Mouse (Mus musculus): ENCODE data around the gene Tnfrsf9.
A peak's percentile ranks its signal among the peaks of the same experiment; 100 is the strongest.

Gene Tnfrsf9

GRCm38 (mm10) chr4:150927789-150928188, 13.4 kb downstream of the Tnfrsf9 start:
- no peak for DNase-seq (ENCODE audit: low spot score)

- no peak for DNase-seq (ENCODE audit: low spot score)
These were observed 19.1 kb downstream of the Tnfrsf9 start for GRCm38 (mm10) chr4:150933503-150933902.

GRCm38 (mm10) chr4:150937293-150938062, 23.1 kb downstream of the Tnfrsf9 start:
- DNase-seq (ENCODE audit: low spot score): peak; percentile 53

DNA sequence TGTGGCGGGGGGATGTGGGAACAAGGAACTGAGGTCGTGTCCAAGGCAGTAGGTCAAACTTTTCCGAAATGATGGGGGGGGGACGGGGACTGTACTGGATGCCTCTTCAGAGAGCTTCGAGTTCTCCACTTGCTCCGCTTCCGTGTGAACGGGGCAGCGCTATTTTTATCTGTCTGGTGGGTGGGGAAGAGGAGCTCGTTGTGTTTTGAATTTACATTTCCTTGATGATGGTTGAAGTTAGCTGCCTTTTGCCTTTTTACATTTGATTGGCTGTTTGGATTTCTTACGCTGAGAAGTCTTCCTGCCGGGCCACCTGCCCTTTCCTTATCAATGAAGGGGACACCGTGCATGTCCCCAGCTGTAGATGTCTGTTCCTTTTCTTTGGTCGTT, 23.7 kb downstream of the Tnfrsf9 start:
- no peak for DNase-seq (ENCODE audit: low spot score)

- DNase-seq (ENCODE audit: low spot score): no peak
These were observed 25.8 kb downstream of the Tnfrsf9 start for GRCm38 (mm10) chr4:150939991-150940651.

- no peak for DNase-seq (ENCODE audit: low spot score)
These were observed 30.3 kb downstream of the Tnfrsf9 start for GRCm38 (mm10) chr4:150944707-150945106.

- no peak for DNase-seq (ENCODE audit: low spot score)
These were observed 36.6 kb downstream of the Tnfrsf9 start for GRCm38 (mm10) chr4:150950972-150951371.

- peak; percentile 50 for DNase-seq (ENCODE audit: low spot score)
These were observed 42.2 kb downstream of the Tnfrsf9 start for GRCm38 (mm10) chr4:150956369-150957105.

DNA sequence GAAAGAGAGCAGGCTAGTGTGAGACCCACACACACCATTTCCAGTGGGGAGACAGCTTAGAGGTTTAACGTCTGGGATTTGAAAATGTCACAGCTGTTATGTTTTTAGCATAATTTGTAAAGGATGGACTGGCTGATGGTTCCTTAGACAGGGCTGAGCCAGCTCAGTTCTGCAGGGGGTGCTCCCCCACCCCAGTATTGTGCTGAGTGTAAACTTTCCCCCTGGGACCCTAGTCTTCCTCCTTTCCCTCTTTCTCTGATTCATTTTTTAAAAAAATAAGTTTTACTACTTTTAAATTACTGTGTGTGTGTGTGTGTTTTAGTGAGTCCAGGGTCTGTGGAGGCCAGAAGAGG, 42.7 kb downstream of the Tnfrsf9 start:
- no peak for DNase-seq (ENCODE audit: low spot score)

GRCm38 (mm10) chr4:150958536-150958935, 44.2 kb downstream of the Tnfrsf9 start:
- DNase-seq (ENCODE audit: low spot score): no peak

- DNase-seq (ENCODE audit: low spot score): no peak
These were observed 47.9 kb downstream of the Tnfrsf9 start for GRCm38 (mm10) chr4:150962231-150962630.

- no peak for DNase-seq (ENCODE audit: low spot score)
These were observed 49.3 kb downstream of the Tnfrsf9 start for GRCm38 (mm10) chr4:150963711-150964110.

GRCm38 (mm10) chr4:150964635-150965554, 50.5 kb downstream of the Tnfrsf9 start:
- DNase-seq (ENCODE audit: low spot score): peak; percentile 89

DNA sequence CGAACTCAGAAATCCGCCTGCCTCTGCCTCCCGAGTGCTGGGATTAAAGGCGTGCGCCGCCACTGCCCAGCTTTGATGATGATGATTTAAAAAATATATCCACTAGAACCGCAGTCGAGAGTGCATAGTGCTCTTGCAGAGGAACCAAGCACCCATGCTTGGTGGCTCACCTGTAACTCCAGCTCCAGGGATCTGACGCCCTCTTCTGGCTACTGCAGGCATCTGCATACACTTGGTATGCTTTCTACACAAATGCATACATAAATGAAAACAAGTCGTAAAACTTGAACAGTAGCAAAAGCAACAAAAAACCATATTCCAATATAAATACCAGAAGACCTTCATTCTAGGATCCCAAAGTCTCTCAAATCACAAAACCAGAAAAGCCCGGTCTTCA, 51.2 kb downstream of the Tnfrsf9 start:
- no peak for DNase-seq (ENCODE audit: low spot score)

- peak; percentile 81 for DNase-seq (ENCODE audit: low spot score)
These were observed 52.2 kb downstream of the Tnfrsf9 start for GRCm38 (mm10) chr4:150966556-150966955.

- DNase-seq (ENCODE audit: low spot score): no peak
These were observed 54.6 kb downstream of the Tnfrsf9 start for GRCm38 (mm10) chr4:150968956-150969355.

DNA sequence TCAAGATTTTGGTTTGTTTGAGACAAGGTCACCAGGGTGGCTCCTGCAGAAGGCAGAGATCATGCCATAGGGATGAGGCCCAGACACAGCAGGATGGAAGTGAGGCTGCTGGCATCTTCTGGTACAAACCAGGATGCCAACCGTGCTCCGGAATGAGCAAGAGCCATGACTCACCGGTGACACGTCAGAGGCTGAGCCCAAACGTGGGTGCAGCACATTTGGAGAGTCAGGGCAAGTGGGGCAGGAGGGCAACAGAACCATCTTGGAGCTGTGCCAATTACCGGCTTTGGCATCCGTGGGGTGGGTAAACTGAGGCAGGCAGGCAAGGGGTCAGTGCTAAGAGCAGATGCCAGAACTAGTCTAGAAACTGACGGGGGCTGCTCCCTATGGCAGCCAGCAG, 58.9 kb downstream of the Tnfrsf9 start:
- no peak for DNase-seq (ENCODE audit: low spot score)

GRCm38 (mm10) chr4:150975145-150975544, 60.8 kb downstream of the Tnfrsf9 start:
- no peak for DNase-seq (ENCODE audit: low spot score)

DNA sequence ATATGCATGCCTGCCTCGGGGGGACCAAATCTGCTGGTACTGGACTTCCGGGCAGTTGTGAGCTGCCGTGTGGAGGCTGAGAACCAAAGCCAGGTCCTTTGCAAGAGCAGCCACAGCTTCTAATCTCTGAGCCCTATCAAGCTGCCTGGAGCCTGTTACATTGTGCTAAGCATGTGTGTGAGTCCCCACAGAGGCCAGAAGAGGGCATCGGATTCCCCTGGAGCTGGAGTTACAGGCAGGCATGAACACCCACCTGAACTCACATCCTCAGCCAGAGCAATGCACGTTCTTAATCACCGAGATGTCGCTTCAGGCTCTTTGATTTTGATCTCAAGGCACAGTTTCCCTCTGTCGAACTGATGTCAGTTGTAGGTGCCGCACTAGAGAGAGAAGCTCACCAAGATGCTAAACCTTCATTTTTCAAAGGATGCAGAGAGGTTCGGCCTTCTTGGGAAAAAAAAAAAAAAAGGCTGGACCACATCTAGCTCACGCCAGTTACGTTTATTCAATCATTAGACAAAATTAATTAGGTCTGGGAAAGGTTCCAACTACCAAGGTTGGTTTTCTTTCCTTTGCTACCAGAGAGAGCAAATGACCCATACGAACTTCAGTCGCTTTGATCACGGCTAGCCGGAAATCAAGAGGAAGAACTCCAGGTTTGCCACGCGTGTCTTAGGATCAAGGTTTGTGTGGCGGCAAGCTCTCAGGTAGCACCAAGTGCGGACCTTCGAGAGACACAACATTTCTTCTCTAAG, 64.0 kb downstream of the Tnfrsf9 start:
- no peak for DNase-seq (ENCODE audit: low spot score)

GRCm38 (mm10) chr4:150979455-150979854, 65.1 kb downstream of the Tnfrsf9 start:
- DNase-seq (ENCODE audit: low spot score): no peak

DNA sequence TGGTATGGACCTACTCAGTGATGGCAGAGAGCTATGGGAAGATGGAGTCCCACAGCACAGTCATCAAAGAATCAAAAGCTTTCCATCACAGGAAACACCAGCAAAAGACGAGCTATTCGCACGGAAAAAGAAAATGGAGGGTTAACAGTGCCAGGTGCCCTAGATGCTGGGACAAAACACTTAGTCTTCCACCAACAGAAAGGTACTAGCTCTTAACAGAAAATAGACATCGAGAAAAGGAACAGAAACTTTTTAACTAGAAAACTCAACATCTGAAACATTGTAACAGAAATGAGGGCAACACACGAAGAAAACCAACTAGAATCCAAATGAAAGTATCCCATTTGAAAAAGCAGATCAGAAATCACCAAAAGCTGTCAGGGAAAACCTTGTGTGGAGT, 65.8 kb downstream of the Tnfrsf9 start:
- DNase-seq (ENCODE audit: low spot score): no peak
